Comparison of ENCODE assay signal across 8 mouse cellular contexts in the genomic region with DNA sequence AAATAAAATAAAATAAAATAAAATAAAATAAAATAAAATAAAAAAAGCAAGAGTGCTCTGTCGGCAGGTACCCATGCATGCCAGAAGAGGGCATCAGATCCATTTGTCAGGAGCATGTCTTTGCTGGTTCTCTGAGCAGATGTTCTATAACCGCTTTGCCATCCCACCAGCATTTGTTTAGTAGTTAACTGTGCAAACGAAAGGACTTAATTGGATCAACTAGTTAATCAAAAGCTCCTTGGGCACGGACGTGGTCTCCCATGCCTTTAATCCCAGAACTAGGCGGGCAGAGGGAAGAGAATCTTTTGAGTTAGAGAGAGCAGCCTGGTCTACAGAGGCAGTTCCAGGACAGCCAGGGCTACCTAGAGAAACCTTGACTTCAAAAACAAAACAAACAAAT. TPM values are rescaled to one million over a fixed set of nuclear protein-coding genes. Genes with fewer than 3 reads are reported as not detected.
DNase-seq lines count a peak whose midpoint lies in the region; ATAC-seq and TF ChIP-seq lines count a peak whose summit lies in the region.

No protein-coding gene starts in this region.

- H3K36me3 ChIP-seq in midbrain, embryonic 15.5 days (replicated peaks), result no peaks in the 10 kb centered on the region

- H3K4me3 ChIP-seq in cerebellum, adult 2 months (replicated peaks; ENCODE audit: insufficient read depth, low read depth, low read length), result no peak overlapping the region
- H3K4me3 ChIP-seq in midbrain, embryonic 15.5 days, result no peak overlapping the region

- H3K9me3 ChIP-seq in midbrain, embryonic 15.5 days, result no peaks in the 10 kb centered on the region

- H3K27me3 ChIP-seq in cerebellum, adult 2 months (ENCODE audit: control insufficient read depth, insufficient read depth, low read length), result peaks cover 8% of the 10 kb centered on the region; the same call in 1 of the 2 replicates
- H3K27me3 ChIP-seq in midbrain, embryonic 15.5 days (replicated peaks), result peaks cover 79% of the 10 kb centered on the region

- WGBS in cerebellum, adult 2 months, result 4% methylated on average over 6 of the region's 6 CpGs
- 3% methylated on average over 6 of the region's 6 CpGs for whole genome bisulfite sequencing in midbrain, embryonic 15.5 days

- no peak overlapping the region for H3K9ac ChIP-seq in midbrain, embryonic 15.5 days

- no peak for ATAC-seq in cerebellum, adult (ENCODE audit: insufficient number of reproducible peaks, low FRiP score, low TSS enrichment)
- ATAC-seq in midbrain, embryonic 15.5 days (replicated peaks), result 0 out of 2 replicates have a peak, but pooled peaks have one; percentile 56

- H3K27ac ChIP-seq in cerebellum, adult 2 months (ENCODE audit: insufficient read depth, low read length), result no peak overlapping the region
- H3K27ac ChIP-seq in midbrain, embryonic 15.5 days, result no peak overlapping the region

- H3K4me1 ChIP-seq in cerebellum, adult 2 months (ENCODE audit: control insufficient read depth, insufficient read depth, low read length), result no peaks in the 10 kb centered on the region
- H3K4me1 ChIP-seq in midbrain, embryonic 15.5 days, result 0 out of 2 replicates have a peak, but pooled peaks cover 2% of the 10 kb centered on the region

- peak; percentile 32; the same call in 1 of the 2 replicates for TF ChIP-seq CTCF in cerebellum, adult 2 months (IDR thresholded peaks at IDR 0.05; ENCODE audit: borderline replicate concordance, insufficient read depth, low read depth, low read length)

- no peak for TF ChIP-seq POLR2A in cerebellum, adult 2 months (IDR thresholded peaks at IDR 0.05; ENCODE audit: borderline replicate concordance, insufficient read depth, low read length)

- no peak for DNase-seq in cerebellum, adult 2 months
- DNase-seq in 3T3-L1 (ENCODE audit: low read depth, low spot score), result peak; percentile 80
- peak; percentile 67 for DNase-seq in brain, adult 2 months (ENCODE audit: low read depth, low spot score)
- peak; percentile 77 for DNase-seq in induced T-regulatory cell, adult 2 months (ENCODE audit: low read depth)
- DNase-seq in layer of hippocampus, adult 9-10 months (ENCODE audit: low spot score), result no peak
- DNase-seq in right cerebral cortex, postnatal 14 days, result no peak

- no peak overlapping the region for H3K4me2 ChIP-seq in midbrain, embryonic 15.5 days

RNA-seq across cellular contexts. Expression of a gene that starts 33.4 kb away (rescaled TPM):
- polyA plus RNA-seq in cerebellum, adult 2 months (2012; rRNA removed), result 2.0 TPM in 2 replicates
- 1.0 and 1.7 TPM in 2 replicates for polyA plus RNA-seq in midbrain, embryonic 15.5 days (2015; fragmentation: Nextera tagmentation; extraction: Ambion mirVana)

RNA-seq across cellular contexts. Expression of a gene that starts 57.6 kb away (rescaled TPM):
- 5.4 and 6.7 TPM in 2 replicates for polyA plus RNA-seq in cerebellum, adult 2 months (2012; rRNA removed)
- polyA plus RNA-seq in midbrain, embryonic 15.5 days (2015; fragmentation: Nextera tagmentation; extraction: Ambion mirVana), result 1.9 and 2.6 TPM in 2 replicates

RNA-seq across cellular contexts. Expression of a gene that starts 58.7 kb away (rescaled TPM):
- 8.1 and 13.9 TPM in 2 replicates for polyA plus RNA-seq in cerebellum, adult 2 months (2012; rRNA removed)
- 12.8 and 13.1 TPM in 2 replicates for polyA plus RNA-seq in midbrain, embryonic 15.5 days (2015; fragmentation: Nextera tagmentation; extraction: Ambion mirVana)

Comparison
In these comparisons a context has a peak if more than half of its experiments do, and no peak if none do; other contexts are left out.
1. DNase-seq: peak in 3T3-L1 (single experiment), brain, adult 2 months (single experiment) and induced T-regulatory cell, adult 2 months (single experiment); none in cerebellum, adult 2 months (0 of 2), layer of hippocampus, adult 9-10 months (single experiment) and right cerebral cortex, postnatal 14 days (single experiment).